Mouse (Mus musculus): ENCODE results near the gene Prelid3b.

GRCm38 (mm10) chr2:174517141-174518079, 44.5 kb upstream of the Prelid3b start:
- TF ChIP-seq CTCF (IDR thresholded peaks at IDR 0.05; ENCODE audit: low read depth) (no peak), EP300 (IDR thresholded peaks at IDR 0.05; ENCODE audit: low read depth) (no peak)
